ENCODE assay signal across 10 mouse cellular contexts in the genomic region with DNA sequence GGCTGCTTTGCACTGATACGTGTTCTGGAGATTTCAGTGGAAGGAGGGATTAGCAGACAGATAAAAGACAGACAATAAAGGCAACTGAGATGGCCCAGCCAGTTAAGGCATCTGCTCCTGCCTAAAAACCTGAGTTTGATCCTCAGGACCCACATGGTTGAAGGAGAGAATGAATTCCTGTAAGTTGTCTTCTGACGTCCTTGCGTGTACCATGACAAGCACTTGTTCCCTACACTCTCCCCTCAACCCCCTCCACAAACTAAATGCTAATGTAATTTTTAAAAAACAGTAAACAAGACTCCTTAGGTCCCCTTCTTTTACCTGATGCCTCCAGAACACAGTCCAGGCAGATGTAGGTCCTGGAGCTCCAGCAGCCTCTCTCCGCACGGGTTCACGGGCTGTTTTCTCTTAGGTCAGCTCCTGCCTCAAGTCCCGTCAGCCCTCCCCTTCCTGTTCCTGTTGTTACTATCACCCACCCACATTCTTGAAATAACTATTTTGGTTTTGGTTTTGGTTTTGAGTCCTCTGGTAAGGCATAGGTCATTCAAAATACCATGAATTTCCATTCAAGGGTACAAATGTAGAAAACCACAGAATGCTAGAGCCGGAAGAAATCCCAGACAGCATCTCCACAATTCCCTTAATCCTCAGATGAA.
DNase-seq lines count a peak whose midpoint lies in the region; ATAC-seq and TF ChIP-seq lines count a peak whose summit lies in the region.
"Had no signal": no experiment of that assay in that cellular context is flagged by ENCODE, and none has a peak within 500 bp of the region (broad histone marks: within the 10 kb centered on the region; RNA-seq: fewer than 3 reads in every experiment).

No protein-coding gene starts in this region.

- no peak for TF ChIP-seq CTCF in gastrocnemius, adult 2 months (IDR thresholded peaks at IDR 0.05)

- peak overlapping the region; percentile 62 for H3K4me3 ChIP-seq in gastrocnemius, adult 2 months

- peak overlapping the region; percentile 56; the same call in 1 of the 2 replicates for H3K27ac ChIP-seq in gastrocnemius, adult 2 months

- peak; percentile 98 for ATAC-seq in monocyte, adult 5-6 weeks (replicated peaks; ENCODE audit: insufficient number of reproducible peaks, low FRiP score, low TSS enrichment, poor library complexity, severe bottlenecking)
- no peak for ATAC-seq in frontal cortex, adult (ENCODE audit: low TSS enrichment)
- ATAC-seq: forebrain, embryonic 14.5 days had no signal

- no peak for DNase-seq in gastrocnemius, adult 2 months
- DNase-seq in gastrocnemius, postnatal 10 days, result no peak
- peak; percentile 89 for DNase-seq in A20 (ENCODE audit: low read depth, low spot score)
- DNase-seq in brain, adult 2 months (ENCODE audit: low read depth, low spot score), result peak; percentile 7
- DNase-seq in MN1 (ENCODE audit: low spot score), result no peak
- no peak for DNase-seq in ovary, postnatal 36 days (ENCODE audit: low spot score)
- DNase-seq: cerebellum, postnatal 10 days had no signal

- intact Hi-C loops in gastrocnemius, adult 2 months (cut with DNase I), result no loop called here

Comparison
In these comparisons a context has a peak if more than half of its experiments do, and no peak if none do; other contexts are left out.
1. DNase-seq: peak in A20 (single experiment) and brain, adult 2 months (single experiment); none in gastrocnemius, adult 2 months (single experiment), gastrocnemius, postnatal 10 days (single experiment), MN1 (single experiment) and ovary, postnatal 36 days (single experiment).